Mouse (Mus musculus): ENCODE measurements around the gene Gm15557.

DNA sequence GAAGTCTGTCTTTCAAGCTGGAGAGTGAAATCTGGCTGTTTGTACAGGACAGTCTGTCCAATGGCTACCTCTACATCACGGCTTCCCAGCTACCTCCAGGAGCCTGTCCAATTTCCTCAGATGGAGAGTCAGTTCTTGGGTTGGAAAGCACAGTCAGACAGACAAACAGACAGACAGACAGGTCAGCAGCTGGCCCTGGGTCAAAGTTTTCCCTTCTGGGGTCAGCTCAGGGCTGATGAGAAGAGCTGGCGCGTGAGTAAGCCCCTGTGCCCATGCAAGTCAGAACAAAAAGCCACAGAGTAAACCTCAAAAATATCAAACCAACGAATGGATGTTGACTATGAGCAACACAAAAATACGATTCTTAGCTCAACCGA, 36.9 kb upstream of the Gm15557 start:
- TF ChIP-seq CTCF (IDR thresholded peaks at IDR 0.05; ENCODE audit: borderline replicate concordance, insufficient read depth, low read length): no peak
- TF ChIP-seq POLR2A (IDR thresholded peaks at IDR 0.05; ENCODE audit: low read depth, low read length): no peak

Data from embryonic fibroblast, embryonic 13.5 days (primary cell).